Mouse (Mus musculus) heart, adult 9 months (tissue): ENCODE measurements at regions not wholly inside any gene's neighbourhood (a gene's known extent, or its start where the extent isn't known, plus 50 kb on each side); places are given as distances from the start of the nearest gene placed in this dataset.

Experiments
- DNase-seq, 2 experiments: peaks; one replicate each; pipeline ENCODE4 v3.0.0; 2022; ENCODE audit warnings: low spot score in 2 of 2

DNA sequence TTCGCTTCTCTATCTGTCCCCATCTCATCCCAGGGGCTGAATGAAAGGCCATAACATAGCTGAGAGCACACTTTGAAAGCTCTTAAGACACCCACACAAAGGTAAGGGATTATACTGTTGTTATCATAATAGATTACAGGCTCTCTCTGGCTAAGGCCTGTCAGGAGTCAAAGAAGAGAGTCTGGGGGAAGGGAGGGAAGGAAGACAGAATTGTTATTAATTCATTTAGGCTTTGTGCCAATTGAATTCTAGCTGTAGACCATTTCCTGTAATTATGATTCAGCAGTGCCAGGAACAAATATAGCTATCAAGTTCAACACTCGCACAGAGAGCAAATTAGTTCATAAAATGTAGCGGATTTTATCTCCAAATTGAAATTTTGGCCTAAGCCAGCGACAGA, 369.3 kb upstream of the Gm10306 start:
- no peak for DNase-seq

GRCm38 (mm10) chr4:94188354-94188753, 368.0 kb upstream of the Gm10306 start:
- DNase-seq, result no peak

GRCm38 (mm10) chr4:94188888-94189287, 367.5 kb upstream of the Gm10306 start:
- DNase-seq, result no peak

DNA sequence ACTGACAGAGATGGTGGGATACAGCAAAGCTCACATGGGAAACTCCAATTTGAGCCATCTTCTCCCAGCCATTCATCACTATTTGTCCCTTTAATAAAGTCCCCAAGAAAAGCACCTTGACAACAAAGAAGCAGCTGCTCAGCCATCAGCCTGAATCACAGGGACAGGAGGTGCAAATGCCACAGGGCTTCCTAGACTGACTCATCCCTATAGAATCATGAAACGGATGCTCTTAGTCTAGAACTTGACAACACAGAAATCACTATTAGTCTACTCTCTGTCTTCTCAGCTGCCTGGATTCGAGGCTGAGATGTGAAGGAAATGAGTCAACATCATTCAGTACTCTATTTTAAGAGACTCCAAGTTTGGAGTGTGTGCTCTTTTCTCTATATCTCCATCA, 365.4 kb upstream of the Gm10306 start:
- DNase-seq, result no peak

DNA sequence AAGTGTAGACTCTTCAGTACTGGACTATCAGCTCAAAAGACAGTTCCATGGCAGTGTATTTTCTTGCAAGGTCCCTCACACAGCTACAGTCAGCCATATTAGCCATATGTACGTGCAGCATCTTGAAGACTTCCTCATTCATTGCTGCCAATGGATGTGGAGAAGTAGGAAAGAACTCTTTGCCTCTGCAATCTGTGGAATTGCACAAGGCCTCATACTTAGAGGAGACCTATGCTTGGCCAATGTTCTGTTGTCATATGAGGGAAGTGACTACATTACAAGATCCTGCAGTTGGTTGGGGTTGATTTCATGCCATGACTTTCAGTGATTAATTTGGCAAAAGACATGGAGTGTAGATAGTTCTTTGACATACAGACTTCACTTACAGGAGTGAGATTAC, 340.1 kb upstream of the Gm10306 start:
- DNase-seq, result no peak

- DNase-seq, result no peak
Measured at GRCm38 (mm10) chr4:94235650-94236206, 320.6 kb upstream of the Gm10306 start.

- no peak for DNase-seq
Measured at GRCm38 (mm10) chr4:94256026-94256425, 300.3 kb upstream of the Gm10306 start.

GRCm38 (mm10) chr4:94261136-94261535, 295.2 kb upstream of the Gm10306 start:
- no peak for DNase-seq

GRCm38 (mm10) chr4:94281732-94282131, 274.6 kb upstream of the Gm10306 start:
- no peak for DNase-seq

- DNase-seq, result no peak
Measured at GRCm38 (mm10) chr4:94292150-94292549, 264.2 kb upstream of the Gm10306 start.

DNA sequence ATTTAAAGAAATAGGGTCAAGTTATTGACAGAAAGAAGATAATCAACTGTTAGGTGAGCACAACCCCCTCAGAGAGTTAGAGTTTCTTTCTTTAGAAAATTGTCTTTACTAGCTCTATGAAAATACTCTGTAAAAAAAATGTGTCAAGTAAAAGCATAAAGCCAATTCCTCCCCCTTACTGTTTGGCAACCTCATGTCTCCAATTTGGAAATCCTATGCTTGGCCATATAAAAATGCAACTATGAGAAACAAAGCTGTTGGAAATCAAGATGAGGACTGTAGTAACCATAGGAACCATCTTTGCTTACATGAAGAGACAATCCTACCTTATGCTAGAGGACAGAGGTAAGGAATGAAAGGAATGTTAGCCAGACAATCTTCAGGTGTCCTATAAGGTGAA, 239.0 kb upstream of the Gm10306 start:
- no peak for DNase-seq

DNA sequence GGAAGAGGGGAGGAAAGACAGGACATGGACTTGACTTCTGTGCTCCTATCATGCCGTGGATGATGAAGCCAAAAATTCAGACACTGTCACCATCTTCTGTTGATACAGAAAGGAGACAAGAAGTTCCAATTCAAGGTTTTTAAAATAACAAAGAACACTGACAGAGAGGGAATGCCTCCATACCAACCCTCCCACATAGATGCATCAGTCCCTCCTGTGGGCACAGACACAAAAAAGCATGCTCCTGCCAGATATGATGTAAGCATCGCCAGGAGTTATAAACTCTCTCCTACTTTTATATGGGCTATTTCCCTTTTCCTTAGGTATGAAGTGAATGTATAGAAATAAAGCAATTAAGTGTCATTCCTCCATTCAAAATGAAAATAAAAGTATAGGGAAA, 229.6 kb upstream of the Gm10306 start:
- no peak for DNase-seq

DNA sequence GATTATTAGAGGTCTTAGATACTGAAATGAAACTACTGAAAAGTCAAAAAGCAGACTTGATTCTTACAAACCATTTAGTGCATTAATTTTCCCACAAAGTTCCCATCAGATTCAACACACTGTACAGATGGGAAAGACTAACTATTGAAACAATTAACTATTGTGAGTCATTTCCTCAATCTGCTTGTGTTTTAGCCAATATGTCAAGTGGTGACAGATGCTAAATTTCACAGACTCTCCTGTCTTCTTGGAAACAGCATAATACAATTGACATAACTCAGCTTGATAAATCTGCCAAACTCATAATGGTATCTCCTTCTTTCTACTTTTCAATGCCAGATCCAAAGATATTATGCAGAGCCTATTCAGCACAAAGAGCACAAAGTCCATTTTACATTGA, 213.0 kb upstream of the Gm10306 start:
- no peak for DNase-seq

GRCm38 (mm10) chr4:94349273-94349672, 207.1 kb upstream of the Gm10306 start:
- no peak for DNase-seq

- DNase-seq, result no peak
Measured at GRCm38 (mm10) chr4:94356982-94357381, 199.4 kb upstream of the Gm10306 start.

DNA sequence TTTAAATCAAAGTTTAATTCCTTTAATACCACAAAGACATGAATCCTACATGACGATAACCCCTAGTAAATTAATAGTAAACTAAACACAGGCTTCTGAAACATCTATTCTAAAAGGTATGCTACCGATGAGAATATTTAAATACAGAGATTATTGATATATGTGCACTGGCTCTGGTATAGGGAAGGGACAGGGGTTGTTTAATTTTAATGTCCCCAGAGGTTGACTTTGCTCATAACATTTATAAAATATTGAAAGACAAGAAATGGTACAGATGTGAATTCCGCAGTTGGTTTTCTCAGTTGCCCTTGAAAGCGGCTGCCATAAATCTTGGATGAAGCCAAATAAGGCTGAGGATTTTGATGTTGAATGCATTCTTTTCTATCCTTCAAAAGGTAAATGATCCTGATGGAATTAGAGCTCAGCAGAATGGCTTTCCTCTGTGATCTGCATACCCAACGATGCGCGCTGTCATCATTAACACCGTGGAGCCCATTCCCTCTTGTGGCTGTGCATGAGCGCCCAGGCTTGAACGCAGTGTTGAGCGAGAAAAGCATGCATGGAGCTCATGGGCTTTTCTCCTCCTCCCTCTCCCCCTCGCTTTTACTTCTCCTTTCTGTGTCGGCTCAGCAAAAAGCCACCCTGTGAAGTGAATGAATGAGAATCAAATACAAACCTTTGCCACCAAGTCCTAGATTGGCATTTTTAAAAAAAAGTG, 195.4 kb upstream of the Gm10306 start:
- DNase-seq, result no peak

DNA sequence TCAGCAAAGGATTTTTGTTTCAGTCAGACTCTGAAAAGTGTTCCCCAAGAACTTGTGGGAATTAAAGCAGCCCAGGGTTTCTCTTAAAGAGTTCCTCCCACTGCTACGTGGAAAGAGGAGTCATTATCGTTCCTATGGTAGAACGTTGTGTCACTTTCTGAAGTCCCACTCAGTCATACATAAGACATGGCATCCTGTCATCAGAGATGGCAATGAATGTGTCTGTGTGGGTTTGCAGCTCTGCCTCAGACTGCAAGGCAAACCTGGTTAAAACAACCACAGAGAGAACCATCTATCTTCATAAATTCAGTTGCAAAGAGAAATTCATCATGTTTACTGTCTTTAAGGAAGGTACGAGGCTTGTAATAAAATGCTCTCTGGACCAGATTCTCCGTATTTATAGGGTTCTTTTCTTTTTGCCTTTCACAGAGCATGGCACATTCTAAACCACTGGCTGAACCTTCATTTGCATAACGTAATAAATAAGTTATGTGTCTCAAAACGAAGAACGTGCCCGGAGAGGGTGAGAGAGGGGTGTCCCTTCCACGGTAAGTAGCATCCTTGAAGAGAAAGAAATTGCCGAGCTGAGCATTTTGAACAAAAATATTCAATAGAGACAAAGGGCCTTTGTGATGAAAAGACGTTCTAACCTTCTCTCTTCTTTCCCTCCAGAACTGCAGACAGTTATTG, 194.7 kb upstream of the Gm10306 start:
- no peak for DNase-seq

- no peak for DNase-seq
Measured at GRCm38 (mm10) chr4:94365375-94365774, 191.0 kb upstream of the Gm10306 start.

- no peak for DNase-seq
Measured at GRCm38 (mm10) chr4:94367174-94367573, 189.2 kb upstream of the Gm10306 start.

DNA sequence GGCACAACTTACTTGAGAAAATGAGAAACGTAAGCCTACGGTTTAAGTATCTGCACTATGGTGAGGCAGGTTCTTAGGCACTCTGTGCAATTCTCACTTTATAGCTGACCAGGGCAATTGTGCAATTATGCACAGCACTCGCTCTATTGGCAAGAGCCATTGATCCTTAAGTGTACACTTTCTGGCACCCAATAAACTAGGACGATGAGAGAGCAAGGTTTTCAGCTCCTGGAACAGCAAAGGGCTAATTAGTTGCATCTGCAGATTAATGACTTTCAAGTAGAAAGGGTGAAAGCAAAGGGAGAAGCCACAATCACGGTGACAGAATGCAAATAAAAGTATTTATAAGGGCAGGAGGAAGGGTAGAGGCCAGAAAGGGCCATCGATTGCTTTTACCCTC, 185.4 kb upstream of the Gm10306 start:
- DNase-seq, result no peak

GRCm38 (mm10) chr4:94376256-94376655, 180.1 kb upstream of the Gm10306 start:
- DNase-seq, result no peak

DNA sequence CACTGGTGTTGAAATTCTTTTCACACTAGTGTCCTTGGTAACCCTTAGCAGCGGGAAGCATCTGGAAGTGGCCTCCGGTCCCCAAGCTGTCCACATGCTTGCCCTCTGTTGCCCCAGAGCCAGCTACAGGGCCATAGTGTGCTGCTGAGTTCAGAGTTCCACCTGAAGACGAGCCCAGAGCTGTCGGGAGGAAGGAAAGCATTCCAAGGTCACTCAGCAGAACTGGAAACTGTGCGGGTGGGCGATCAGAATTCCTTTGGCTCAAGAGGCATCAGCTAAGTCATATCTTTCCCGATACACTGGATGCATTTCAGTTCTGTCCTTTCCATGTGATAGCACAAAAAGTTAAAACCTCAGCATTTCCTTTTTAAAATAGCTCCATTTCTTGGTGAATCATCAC, 170.6 kb upstream of the Gm10306 start:
- DNase-seq, result no peak

- no peak for DNase-seq
Measured at GRCm38 (mm10) chr4:94388317-94388716, 168.0 kb upstream of the Gm10306 start.
